Mouse (Mus musculus): Measurements from ENCODE around the gene Ercc5. TPM values are rescaled to one million over a fixed set of nuclear protein-coding genes. Genes with fewer than 3 reads are reported as not detected.

The Ercc5 gene
- polyA plus RNA-seq, 1 experiment from 2014 or later, result 38.8 TPM

- 95% methylated on average over 6 of the region's 6 CpGs for WGBS
- H3K4me2 ChIP-seq (ENCODE audit: low read length), result no peak overlapping the region
- H3K27me3 ChIP-seq (ENCODE audit: control insufficient read depth, insufficient read depth, low read length), result no peaks in the 10 kb centered on the region
- peaks cover 81% of the 10 kb centered on the region for H3K36me3 ChIP-seq (ENCODE audit: control insufficient read depth, insufficient read depth, low read length)
- no peak overlapping the region for H3K27ac ChIP-seq (replicated peaks; ENCODE audit: low read depth, low read length)
- H3K9me3 ChIP-seq (ENCODE audit: control insufficient read depth, low read length), result no peaks in the 10 kb centered on the region
- ATAC-seq (ENCODE audit: low FRiP score, low TSS enrichment) (no peak), DNase-seq (no peak)
- no peak overlapping the region for H3K4me3 ChIP-seq (replicated peaks; ENCODE audit: low read depth, low read length)
- H3K9ac ChIP-seq (replicated peaks; ENCODE audit: low read length), result no peak overlapping the region
- no peaks in the 10 kb centered on the region for H3K4me1 ChIP-seq (ENCODE audit: control insufficient read depth, insufficient read depth, low read length)
Observed at GRCm38 (mm10) chr1:44161818-44162217, 14.3 kb downstream of the Ercc5 start.

- DNase-seq (no peak), ATAC-seq (ENCODE audit: low FRiP score, low TSS enrichment) (no peak)
- Histone ChIP-seq H3K27me3 (ENCODE audit: control insufficient read depth, insufficient read depth, low read length) (no peaks in the 10 kb centered on the region), H3K4me2 (ENCODE audit: low read length) (no peak overlapping the region), H3K9ac (replicated peaks; ENCODE audit: low read length) (no peak overlapping the region), H3K9me3 (ENCODE audit: control insufficient read depth, low read length) (no peaks in the 10 kb centered on the region), H3K4me3 (replicated peaks; ENCODE audit: low read depth, low read length) (no peak overlapping the region), H3K4me1 (ENCODE audit: control insufficient read depth, insufficient read depth, low read length) (no peaks in the 10 kb centered on the region), H3K27ac (replicated peaks; ENCODE audit: low read depth, low read length) (no peak overlapping the region), H3K36me3 (ENCODE audit: control insufficient read depth, insufficient read depth, low read length) (peaks cover 84% of the 10 kb centered on the region)
- 94% methylated on average over 5 of the region's 5 CpGs for WGBS
Observed at GRCm38 (mm10) chr1:44162389-44162788, 14.8 kb downstream of the Ercc5 start.

GRCm38 (mm10) chr1:44167859-44168383 is 20.4 kb downstream of the Ercc5 start:
- WGBS, result 99% methylated on average over 3 of the region's 3 CpGs
- Histone ChIP-seq H3K9ac (replicated peaks; ENCODE audit: low read length) (no peak overlapping the region), H3K36me3 (ENCODE audit: control insufficient read depth, insufficient read depth, low read length) (peaks cover 77% of the 10 kb centered on the region), H3K4me3 (replicated peaks; ENCODE audit: low read depth, low read length) (no peak overlapping the region), H3K27me3 (ENCODE audit: control insufficient read depth, insufficient read depth, low read length) (no peaks in the 10 kb centered on the region), H3K4me2 (ENCODE audit: low read length) (no peak overlapping the region), H3K4me1 (ENCODE audit: control insufficient read depth, insufficient read depth, low read length) (no peaks in the 10 kb centered on the region), H3K27ac (replicated peaks; ENCODE audit: low read depth, low read length) (no peak overlapping the region), H3K9me3 (ENCODE audit: control insufficient read depth, low read length) (0 out of 2 replicates have a peak, but pooled peaks cover 5% of the 10 kb centered on the region)
- DNase-seq, result no peak
- no peak for ATAC-seq (ENCODE audit: low FRiP score, low TSS enrichment)

GRCm38 (mm10) chr1:44172656-44173055 is 25.1 kb downstream of the Ercc5 start:
- DNase-seq, result no peak
- WGBS, result 95% methylated on average over 4 of the region's 4 CpGs
- H3K4me3 ChIP-seq (replicated peaks; ENCODE audit: low read depth, low read length), result no peak overlapping the region
- no peak overlapping the region for H3K9ac ChIP-seq (replicated peaks; ENCODE audit: low read length)
- H3K4me2 ChIP-seq (ENCODE audit: low read length), result no peak overlapping the region
- no peak overlapping the region for H3K27ac ChIP-seq (replicated peaks; ENCODE audit: low read depth, low read length)
- 0 out of 2 replicates have a peak, but pooled peaks cover 5% of the 10 kb centered on the region for H3K9me3 ChIP-seq (ENCODE audit: control insufficient read depth, low read length)
- peaks cover 81% of the 10 kb centered on the region for H3K36me3 ChIP-seq (ENCODE audit: control insufficient read depth, insufficient read depth, low read length)
- H3K27me3 ChIP-seq (ENCODE audit: control insufficient read depth, insufficient read depth, low read length), result no peaks in the 10 kb centered on the region
- no peaks in the 10 kb centered on the region for H3K4me1 ChIP-seq (ENCODE audit: control insufficient read depth, insufficient read depth, low read length)
- ATAC-seq (ENCODE audit: low FRiP score, low TSS enrichment), result no peak

GRCm38 (mm10) chr1:44173903-44174302 is 26.4 kb downstream of the Ercc5 start:
- H3K9me3 ChIP-seq (ENCODE audit: control insufficient read depth, low read length), result no peaks in the 10 kb centered on the region
- peaks cover 83% of the 10 kb centered on the region for H3K36me3 ChIP-seq (ENCODE audit: control insufficient read depth, insufficient read depth, low read length)
- WGBS, result 87% methylated on average over 8 of the region's 8 CpGs

GRCm38 (mm10) chr1:44178086-44178485 is 30.5 kb downstream of the Ercc5 start:
- no peak overlapping the region for H3K9ac ChIP-seq (replicated peaks; ENCODE audit: low read length)
- DNase-seq (no peak), ATAC-seq (ENCODE audit: low FRiP score, low TSS enrichment) (no peak)
- no peaks in the 10 kb centered on the region for H3K27me3 ChIP-seq (ENCODE audit: control insufficient read depth, insufficient read depth, low read length)
- H3K4me2 ChIP-seq (ENCODE audit: low read length), result no peak overlapping the region
- no peaks in the 10 kb centered on the region for H3K9me3 ChIP-seq (ENCODE audit: control insufficient read depth, low read length)
- H3K27ac ChIP-seq (replicated peaks; ENCODE audit: low read depth, low read length), result no peak overlapping the region
- H3K4me3 ChIP-seq (replicated peaks; ENCODE audit: low read depth, low read length), result no peak overlapping the region
- H3K4me1 ChIP-seq (ENCODE audit: control insufficient read depth, insufficient read depth, low read length), result no peaks in the 10 kb centered on the region
- WGBS, result 97% methylated on average over 5 of the region's 5 CpGs
- H3K36me3 ChIP-seq (ENCODE audit: control insufficient read depth, insufficient read depth, low read length), result peaks cover 84% of the 10 kb centered on the region

More at GRCm38 (mm10) chr1:44173903-44174302, 26.4 kb downstream of the Ercc5 start:
- no peak overlapping the region for H3K27ac ChIP-seq (replicated peaks; ENCODE audit: low read depth, low read length)
- DNase-seq, result no peak
- H3K4me3 ChIP-seq (replicated peaks; ENCODE audit: low read depth, low read length), result no peak overlapping the region
- H3K4me2 ChIP-seq (ENCODE audit: low read length), result no peak overlapping the region
- ATAC-seq (ENCODE audit: low FRiP score, low TSS enrichment), result no peak
- no peaks in the 10 kb centered on the region for H3K27me3 ChIP-seq (ENCODE audit: control insufficient read depth, insufficient read depth, low read length)
- H3K9ac ChIP-seq (replicated peaks; ENCODE audit: low read length), result no peak overlapping the region
- no peaks in the 10 kb centered on the region for H3K4me1 ChIP-seq (ENCODE audit: control insufficient read depth, insufficient read depth, low read length)

GRCm38 (mm10) chr1:44186396-44186795 is 38.9 kb downstream of the Ercc5 start:
- H3K27ac ChIP-seq (replicated peaks; ENCODE audit: low read depth, low read length), result no peak overlapping the region
- no peaks in the 10 kb centered on the region for H3K4me1 ChIP-seq (ENCODE audit: control insufficient read depth, insufficient read depth, low read length)
- no peak for ATAC-seq (ENCODE audit: low FRiP score, low TSS enrichment)
- no peaks in the 10 kb centered on the region for H3K9me3 ChIP-seq (ENCODE audit: control insufficient read depth, low read length)
- peaks cover 12% of the 10 kb centered on the region; the same call in 1 of the 2 replicates for H3K36me3 ChIP-seq (ENCODE audit: control insufficient read depth, insufficient read depth, low read length)
- no peak overlapping the region for H3K9ac ChIP-seq (replicated peaks; ENCODE audit: low read length)
- DNase-seq, result no peak
- H3K4me3 ChIP-seq (replicated peaks; ENCODE audit: low read depth, low read length), result no peak overlapping the region
- H3K27me3 ChIP-seq (ENCODE audit: control insufficient read depth, insufficient read depth, low read length), result no peaks in the 10 kb centered on the region
- H3K4me2 ChIP-seq (ENCODE audit: low read length), result no peak overlapping the region

- DNase-seq (peak; percentile 47), ATAC-seq (ENCODE audit: low FRiP score, low TSS enrichment) (peak; percentile 58; the same call in 1 of the 2 replicates)
- 19% methylated on average over 47 of the region's 47 CpGs for WGBS
- Histone ChIP-seq H3K4me2 (ENCODE audit: low read length) (peak overlapping the region; percentile 92), H3K4me3 (replicated peaks; ENCODE audit: low read depth, low read length) (peak overlapping the region; percentile 46), H3K4me1 (ENCODE audit: control insufficient read depth, insufficient read depth, low read length) (no peaks in the 10 kb centered on the region; the same call in 1 of the 2 replicates), H3K27me3 (ENCODE audit: control insufficient read depth, insufficient read depth, low read length) (no peaks in the 10 kb centered on the region), H3K27ac (replicated peaks; ENCODE audit: low read depth, low read length) (no peak overlapping the region), H3K9me3 (ENCODE audit: control insufficient read depth, low read length) (no peaks in the 10 kb centered on the region), H3K36me3 (ENCODE audit: control insufficient read depth, insufficient read depth, low read length) (no peaks in the 10 kb centered on the region), H3K9ac (replicated peaks; ENCODE audit: low read length) (peak overlapping the region; percentile 59)
Observed at GRCm38 (mm10) chr1:44198273-44199171, 51.0 kb downstream of the Ercc5 start.

Measured in midbrain, embryonic 14.5 days (tissue).